ENCODE assay signal across 21 mouse cellular contexts in the genomic region with DNA sequence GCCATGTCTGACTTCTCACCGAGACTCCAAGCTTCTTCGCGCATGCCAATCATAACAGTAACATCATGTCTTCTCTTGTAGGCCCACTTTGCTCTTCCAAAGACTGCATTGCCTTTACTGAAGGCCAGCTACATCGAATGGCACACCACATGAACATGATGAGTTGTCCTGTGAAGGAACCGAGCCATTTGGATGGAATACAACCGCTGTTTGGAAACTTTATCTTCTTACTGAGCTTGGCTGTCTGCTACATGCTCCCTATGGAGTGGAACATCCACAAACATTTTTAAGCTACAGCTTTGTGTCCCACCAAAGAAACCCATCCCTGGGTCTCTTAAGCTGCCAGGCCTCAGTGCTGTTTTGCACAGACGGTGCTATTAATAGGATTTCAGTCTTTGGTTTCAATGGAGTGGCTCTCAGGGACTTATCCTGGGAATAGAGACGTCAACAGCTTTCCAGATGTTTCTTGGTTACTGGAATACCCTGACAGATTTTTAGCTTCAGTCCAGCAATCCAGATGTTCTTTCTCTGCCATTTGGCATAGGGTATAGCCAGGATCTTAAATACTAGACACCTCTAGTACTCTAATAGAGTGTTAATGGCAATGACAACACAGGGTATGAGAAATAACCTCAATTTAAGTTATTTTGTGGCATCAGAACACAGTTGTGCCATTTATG.
DNase-seq lines count a peak whose midpoint lies in the region; ATAC-seq and TF ChIP-seq lines count a peak whose summit lies in the region.
"Had no signal": no experiment of that assay in that cellular context is flagged by ENCODE, and none has a peak within 500 bp of the region (broad histone marks: within the 10 kb centered on the region; RNA-seq: fewer than 3 reads in every experiment).

No protein-coding gene starts in this region.

- no peak overlapping the region for H3K9ac ChIP-seq in embryonic facial prominence, embryonic 13.5 days
- H3K9ac ChIP-seq in hindbrain, embryonic 14.5 days = no peak overlapping the region
- no peak overlapping the region for H3K9ac ChIP-seq in stomach, embryonic 14.5 days (replicated peaks; ENCODE audit: low read depth, low read length)
- no peak overlapping the region for H3K9ac ChIP-seq in stomach, postnatal 0 days (ENCODE audit: low read length)
- H3K9ac ChIP-seq: embryonic facial prominence, embryonic 12.5 days; liver, embryonic 14.5 days had no signal

- TF ChIP-seq CTCF in stomach, postnatal 0 days (IDR thresholded peaks at IDR 0.05; ENCODE audit: low read depth) = no peak

- peak overlapping the region; percentile 5; the same call in 1 of the 2 replicates for H3K27ac ChIP-seq in embryonic facial prominence, embryonic 13.5 days
- H3K27ac ChIP-seq in embryonic facial prominence, embryonic 10.5 days (replicated peaks) = no peak overlapping the region
- no peak overlapping the region for H3K27ac ChIP-seq in hindbrain, embryonic 14.5 days
- no peak overlapping the region for H3K27ac ChIP-seq in hindbrain, embryonic 10.5 days
- peak overlapping the region; percentile 52; the same call in 1 of the 2 replicates for H3K27ac ChIP-seq in stomach, embryonic 14.5 days (ENCODE audit: low read length)
- H3K27ac ChIP-seq in stomach, postnatal 0 days (replicated peaks) = no peak overlapping the region
- no peak overlapping the region for H3K27ac ChIP-seq in limb, embryonic 10.5 days
- H3K27ac ChIP-seq: embryonic facial prominence, embryonic 12.5 days; layer of hippocampus, adult 2 months; liver, embryonic 14.5 days had no signal

- WGBS in embryonic facial prominence, embryonic 13.5 days = 68% methylated on average over 8 of the region's 8 CpGs
- 84% methylated on average over 8 of the region's 8 CpGs for WGBS in embryonic facial prominence, embryonic 10.5 days
- WGBS in hindbrain, embryonic 14.5 days = 91% methylated on average over 8 of the region's 8 CpGs
- 82% methylated on average over 8 of the region's 8 CpGs for WGBS in hindbrain, embryonic 10.5 days
- WGBS in stomach, embryonic 14.5 days = 69% methylated on average over 8 of the region's 8 CpGs
- WGBS in stomach, postnatal 0 days = 66% methylated on average over 8 of the region's 8 CpGs
- WGBS in limb, embryonic 10.5 days = 87% methylated on average over 8 of the region's 8 CpGs

- TF ChIP-seq EP300 in stomach, postnatal 0 days (optimal IDR thresholded peaks at IDR 0.05) = no peak

- no peaks in the 10 kb centered on the region for H3K9me3 ChIP-seq in embryonic facial prominence, embryonic 13.5 days
- H3K9me3 ChIP-seq in embryonic facial prominence, embryonic 10.5 days = no peaks in the 10 kb centered on the region
- no peaks in the 10 kb centered on the region for H3K9me3 ChIP-seq in hindbrain, embryonic 14.5 days (ENCODE audit: control insufficient read depth, low read length)
- H3K9me3 ChIP-seq in hindbrain, embryonic 10.5 days = no peaks in the 10 kb centered on the region
- H3K9me3 ChIP-seq in stomach, embryonic 14.5 days (ENCODE audit: control insufficient read depth, low read depth, low read length) = no peaks in the 10 kb centered on the region
- no peaks in the 10 kb centered on the region for H3K9me3 ChIP-seq in stomach, postnatal 0 days (ENCODE audit: control insufficient read depth, low read length)
- no peaks in the 10 kb centered on the region for H3K9me3 ChIP-seq in limb, embryonic 10.5 days (replicated peaks)
- H3K9me3 ChIP-seq: embryonic facial prominence, embryonic 12.5 days had no signal

- H3K27me3 ChIP-seq in embryonic facial prominence, embryonic 13.5 days = no peaks in the 10 kb centered on the region
- no peaks in the 10 kb centered on the region for H3K27me3 ChIP-seq in embryonic facial prominence, embryonic 10.5 days (replicated peaks; ENCODE audit: low read depth, poor library complexity, severe bottlenecking)
- no peaks in the 10 kb centered on the region for H3K27me3 ChIP-seq in hindbrain, embryonic 14.5 days (ENCODE audit: control insufficient read depth, insufficient read depth, low read length)
- H3K27me3 ChIP-seq in hindbrain, embryonic 10.5 days (ENCODE audit: insufficient read depth, poor library complexity, severe bottlenecking) = no peaks in the 10 kb centered on the region
- H3K27me3 ChIP-seq in stomach, embryonic 14.5 days (ENCODE audit: control insufficient read depth, insufficient read depth, low read length) = no peaks in the 10 kb centered on the region
- H3K27me3 ChIP-seq in stomach, postnatal 0 days (ENCODE audit: control insufficient read depth, insufficient read depth, low read length) = no peaks in the 10 kb centered on the region
- H3K27me3 ChIP-seq in limb, embryonic 10.5 days (ENCODE audit: low read depth, poor library complexity, severe bottlenecking) = no peaks in the 10 kb centered on the region
- H3K27me3 ChIP-seq: embryonic facial prominence, embryonic 12.5 days had no signal

- H3K4me3 ChIP-seq in embryonic facial prominence, embryonic 13.5 days = no peak overlapping the region
- no peak overlapping the region for H3K4me3 ChIP-seq in embryonic facial prominence, embryonic 10.5 days
- no peak overlapping the region for H3K4me3 ChIP-seq in hindbrain, embryonic 14.5 days (replicated peaks; ENCODE audit: low read length)
- H3K4me3 ChIP-seq in hindbrain, embryonic 10.5 days = no peak overlapping the region
- H3K4me3 ChIP-seq in stomach, embryonic 14.5 days (ENCODE audit: low read depth, low read length) = no peak overlapping the region
- no peak overlapping the region for H3K4me3 ChIP-seq in stomach, postnatal 0 days (ENCODE audit: low read depth, low read length)
- H3K4me3 ChIP-seq in limb, embryonic 10.5 days = no peak overlapping the region
- H3K4me3 ChIP-seq: embryonic facial prominence, embryonic 12.5 days; layer of hippocampus, adult 2 months; myocyte had no signal

- no peak for ATAC-seq in embryonic facial prominence, embryonic 13.5 days (ENCODE audit: insufficient number of reproducible peaks, insufficient read depth, low FRiP score, low TSS enrichment, low read depth)
- ATAC-seq in hindbrain, embryonic 14.5 days (ENCODE audit: low FRiP score) = no peak
- ATAC-seq in stomach, embryonic 14.5 days (ENCODE audit: insufficient number of reproducible peaks, insufficient read depth, low FRiP score, low read depth) = no peak
- no peak for ATAC-seq in stomach, postnatal 0 days (ENCODE audit: low FRiP score, low TSS enrichment)
- ATAC-seq: activated CD4-positive, CD25-positive, alpha-beta regulatory T cell, adult 4 months; CD4-positive, CD25-positive, alpha-beta regulatory T cell, adult 4 months; forebrain, embryonic 16.5 days had no signal

- no peak for DNase-seq in embryonic facial prominence, embryonic 10.5 days (ENCODE audit: low spot score)
- DNase-seq in hindbrain, embryonic 14.5 days (ENCODE audit: low spot score) = peak; percentile 11
- DNase-seq in hindbrain, embryonic 10.5 days (ENCODE audit: low spot score) = no peak
- DNase-seq in stomach, postnatal 0 days (ENCODE audit: low spot score) = no peak
- no peak for DNase-seq in gastrocnemius, adult 18-20 months (ENCODE audit: low spot score)
- DNase-seq in limb, embryonic 10.5 days (ENCODE audit: low spot score) = no peak
- DNase-seq: adrenal gland, postnatal 14 days; cerebellum, adult 9-11 months; kidney, adult 18-20 months; kidney, postnatal 10 days; layer of hippocampus, postnatal 36 days; midbrain, embryonic 14.5 days had no signal

- H3K4me1 ChIP-seq in embryonic facial prominence, embryonic 13.5 days = peaks cover 5% of the 10 kb centered on the region; the same call in 1 of the 2 replicates
- H3K4me1 ChIP-seq in embryonic facial prominence, embryonic 10.5 days = no peaks in the 10 kb centered on the region
- no peaks in the 10 kb centered on the region for H3K4me1 ChIP-seq in hindbrain, embryonic 14.5 days (replicated peaks; ENCODE audit: control insufficient read depth, insufficient read depth, low read length)
- H3K4me1 ChIP-seq in hindbrain, embryonic 10.5 days (replicated peaks) = no peaks in the 10 kb centered on the region
- H3K4me1 ChIP-seq in stomach, embryonic 14.5 days (ENCODE audit: control insufficient read depth, insufficient read depth, low read length) = no peaks in the 10 kb centered on the region
- H3K4me1 ChIP-seq in stomach, postnatal 0 days (replicated peaks; ENCODE audit: control insufficient read depth, insufficient read depth) = no peaks in the 10 kb centered on the region
- no peaks in the 10 kb centered on the region for H3K4me1 ChIP-seq in limb, embryonic 10.5 days
- H3K4me1 ChIP-seq: embryonic facial prominence, embryonic 12.5 days had no signal

- H3K36me3 ChIP-seq in embryonic facial prominence, embryonic 13.5 days = no peaks in the 10 kb centered on the region
- H3K36me3 ChIP-seq in embryonic facial prominence, embryonic 10.5 days (replicated peaks) = no peaks in the 10 kb centered on the region
- H3K36me3 ChIP-seq in hindbrain, embryonic 14.5 days (replicated peaks; ENCODE audit: control insufficient read depth, insufficient read depth) = no peaks in the 10 kb centered on the region
- H3K36me3 ChIP-seq in hindbrain, embryonic 10.5 days = no peaks in the 10 kb centered on the region
- H3K36me3 ChIP-seq in stomach, embryonic 14.5 days (ENCODE audit: control insufficient read depth, insufficient read depth, low read length) = no peaks in the 10 kb centered on the region
- H3K36me3 ChIP-seq in stomach, postnatal 0 days (ENCODE audit: control insufficient read depth, insufficient read depth, low read length) = no peaks in the 10 kb centered on the region
- H3K36me3 ChIP-seq in limb, embryonic 10.5 days = no peaks in the 10 kb centered on the region
- H3K36me3 ChIP-seq: embryonic facial prominence, embryonic 12.5 days had no signal

- H3K4me2 ChIP-seq in embryonic facial prominence, embryonic 13.5 days = no peak overlapping the region
- H3K4me2 ChIP-seq in hindbrain, embryonic 14.5 days (replicated peaks) = no peak overlapping the region
- H3K4me2 ChIP-seq in stomach, embryonic 14.5 days (replicated peaks; ENCODE audit: low read depth, low read length) = no peak overlapping the region
- no peak overlapping the region for H3K4me2 ChIP-seq in stomach, postnatal 0 days (replicated peaks; ENCODE audit: low read depth)
- H3K4me2 ChIP-seq: embryonic facial prominence, embryonic 12.5 days had no signal

Comparison
In these comparisons a context has a peak if more than half of its experiments do, and no peak if none do; other contexts are left out.
1. H3K27ac ChIP-seq: peak in embryonic facial prominence, embryonic 13.5 days (single experiment) and stomach, embryonic 14.5 days (single experiment); none in embryonic facial prominence, embryonic 10.5 days (single experiment), hindbrain, embryonic 14.5 days (single experiment), hindbrain, embryonic 10.5 days (single experiment), stomach, postnatal 0 days (single experiment) and limb, embryonic 10.5 days (single experiment).